Mouse (Mus musculus) lung, postnatal 0 days (tissue): ENCODE measurements around the gene Spink2.

Experiments
- CTCF ChIP-seq: IDR thresholded peaks from 2 replicates; pipeline ENCODE4 v1.5.1; 2016; ENCODE audit warnings: antibody characterized with exemption, mild to moderate bottlenecking
- EP300 ChIP-seq: IDR thresholded peaks from 2 replicates; pipeline ENCODE4 v1.6.1; 2016; ENCODE audit warnings: antibody characterized with exemption, mild to moderate bottlenecking, control low read depth

GRCm38 (mm10) chr5:77245463-77245786 lies 34.2 kb upstream of the Spink2 start:
- no peak for TF ChIP-seq CTCF
- no peak for TF ChIP-seq EP300
